Mouse (Mus musculus) Muller cell, postnatal 12 days (primary cell): Measurements from ENCODE around the gene Dync2li1.
A peak's percentile ranks its signal among the peaks of the same experiment; 100 is the strongest.

Experiments
- DNase-seq: peaks from one replicate; pipeline ENCODE4 v3.0.0-alpha.2; 2015; ENCODE audit errors: inconsistent ontology term

The Dync2li1 gene

DNA sequence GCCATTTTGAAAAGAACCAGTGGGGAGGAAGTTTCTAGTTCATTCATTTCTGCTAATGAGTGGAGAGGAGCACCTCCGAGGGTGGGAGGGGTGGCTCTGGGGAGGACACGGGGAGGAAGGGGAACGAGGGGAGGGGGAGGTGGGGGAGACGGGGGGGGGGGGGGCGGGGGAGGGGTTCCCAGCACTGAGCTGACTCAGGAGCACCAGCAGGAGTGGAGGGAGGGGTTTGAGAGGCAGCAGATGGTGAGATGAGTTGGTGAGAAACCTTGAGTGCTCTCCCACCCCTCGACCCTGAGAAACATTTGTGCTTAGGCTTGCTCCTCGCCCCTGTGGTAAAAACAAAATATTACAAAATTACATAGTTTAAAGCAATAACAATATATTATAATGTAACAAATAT lies 19.6 kb downstream of the Dync2li1 start:
- DNase-seq, result no peak

DNA sequence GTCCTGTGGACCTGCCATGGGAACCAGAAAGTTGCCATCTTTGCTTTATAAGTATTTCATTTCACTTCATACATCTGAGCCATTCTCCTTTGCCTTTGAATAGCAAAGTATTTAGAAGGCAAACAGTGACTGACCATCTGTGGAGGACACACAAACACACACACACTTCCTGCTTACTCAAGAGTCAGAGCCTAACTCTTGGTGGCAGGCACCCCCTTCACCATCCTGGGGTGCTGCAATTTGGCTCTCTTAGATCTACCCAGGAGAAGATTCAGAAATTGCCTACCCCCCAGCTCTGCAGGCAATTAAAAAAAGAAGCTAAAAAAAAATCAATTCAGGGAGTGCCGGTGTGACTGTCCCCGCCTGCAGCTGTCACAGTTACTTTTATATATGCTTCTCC lies 20.2 kb downstream of the Dync2li1 start:
- no peak for DNase-seq

DNA sequence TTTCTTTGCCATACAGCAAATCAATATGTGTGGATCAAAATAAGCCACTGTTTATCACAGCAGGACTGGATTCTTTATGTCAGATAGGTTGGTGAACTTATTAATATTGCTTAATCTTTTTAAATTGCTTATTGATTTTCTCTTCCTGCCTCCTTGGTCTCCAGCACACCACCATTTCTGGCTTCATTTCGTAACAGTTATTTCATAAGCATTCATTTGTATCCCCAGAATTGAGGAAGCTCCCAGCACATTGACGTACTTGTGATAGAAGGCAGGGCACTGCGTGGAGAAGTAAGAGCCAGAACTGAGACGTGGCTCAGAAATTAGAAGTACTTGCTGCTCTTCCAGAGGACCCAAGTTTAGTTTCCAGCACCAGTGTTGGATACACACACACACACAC lies 21.3 kb downstream of the Dync2li1 start:
- DNase-seq, result no peak

DNA sequence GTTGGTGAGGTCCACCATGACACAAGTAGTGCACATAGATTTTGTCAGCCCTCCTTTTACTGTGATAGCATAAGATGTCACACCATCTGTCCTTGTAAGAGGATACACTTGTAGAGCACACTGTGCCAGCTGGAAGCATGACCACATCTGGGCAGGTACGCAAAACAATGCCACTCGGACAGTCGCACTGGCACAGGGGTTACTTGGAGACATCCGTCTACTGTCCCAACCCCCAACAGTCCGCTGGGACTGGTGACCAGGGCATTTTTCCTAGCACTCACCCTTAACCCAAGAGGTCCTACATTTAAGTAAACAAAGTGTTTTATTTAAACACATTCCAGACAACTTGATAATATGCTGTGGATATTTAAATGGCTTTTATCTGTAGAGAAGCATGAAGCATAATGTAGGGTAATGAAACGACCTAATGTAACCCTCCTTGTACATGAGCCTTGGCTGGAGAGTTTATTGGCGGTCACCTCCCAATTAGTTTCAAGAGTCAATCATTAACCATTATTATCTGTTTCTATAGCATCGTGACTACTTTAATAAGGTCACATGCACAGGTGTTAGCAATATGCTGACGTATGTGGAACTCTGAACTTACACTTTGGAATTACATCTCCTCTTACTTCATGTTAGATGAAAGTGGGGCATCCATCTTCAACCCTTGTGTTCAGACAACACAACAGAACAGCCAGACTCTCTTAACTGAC lies 24.2 kb downstream of the Dync2li1 start:
- no peak for DNase-seq

DNA sequence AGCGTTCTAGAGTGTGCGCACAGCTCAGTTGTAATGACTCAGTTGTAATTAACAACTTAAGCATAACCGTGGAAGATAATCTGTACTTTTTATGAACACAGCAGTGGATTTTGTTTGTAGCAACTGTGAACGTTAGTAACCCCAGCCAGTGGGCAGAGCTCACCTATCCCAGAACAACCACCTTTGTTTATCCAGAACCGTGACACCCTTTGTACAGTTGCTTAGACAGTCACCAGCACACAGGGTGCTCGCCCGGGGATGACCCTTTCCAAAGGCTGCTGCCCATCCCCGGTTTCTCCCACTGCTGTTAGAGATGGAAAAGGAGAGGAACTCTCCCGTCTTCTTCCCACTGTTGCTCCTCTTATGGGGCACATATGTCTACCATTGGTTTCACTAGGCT lies 27.2 kb downstream of the Dync2li1 start:
- DNase-seq, result no peak

DNA sequence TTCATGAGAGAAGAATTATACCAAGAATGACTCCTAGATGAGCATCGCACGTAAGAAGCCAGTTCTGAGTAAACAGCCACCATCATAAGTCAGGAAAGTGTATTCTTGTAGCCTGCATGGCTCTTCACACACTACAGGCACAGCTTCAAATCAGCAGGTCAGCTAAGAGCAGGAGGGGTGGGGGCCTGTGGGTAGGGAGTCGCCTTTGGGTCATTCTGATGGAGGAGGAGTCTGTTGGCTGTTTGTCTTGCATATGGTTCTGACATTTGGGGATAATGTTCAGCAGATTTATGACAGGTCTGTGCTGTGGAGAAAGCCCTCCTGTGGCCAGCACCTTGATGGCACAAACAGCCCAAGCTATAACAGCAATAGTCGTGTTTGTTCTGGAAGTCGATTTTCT lies 29.9 kb downstream of the Dync2li1 start:
- no peak for DNase-seq

DNA sequence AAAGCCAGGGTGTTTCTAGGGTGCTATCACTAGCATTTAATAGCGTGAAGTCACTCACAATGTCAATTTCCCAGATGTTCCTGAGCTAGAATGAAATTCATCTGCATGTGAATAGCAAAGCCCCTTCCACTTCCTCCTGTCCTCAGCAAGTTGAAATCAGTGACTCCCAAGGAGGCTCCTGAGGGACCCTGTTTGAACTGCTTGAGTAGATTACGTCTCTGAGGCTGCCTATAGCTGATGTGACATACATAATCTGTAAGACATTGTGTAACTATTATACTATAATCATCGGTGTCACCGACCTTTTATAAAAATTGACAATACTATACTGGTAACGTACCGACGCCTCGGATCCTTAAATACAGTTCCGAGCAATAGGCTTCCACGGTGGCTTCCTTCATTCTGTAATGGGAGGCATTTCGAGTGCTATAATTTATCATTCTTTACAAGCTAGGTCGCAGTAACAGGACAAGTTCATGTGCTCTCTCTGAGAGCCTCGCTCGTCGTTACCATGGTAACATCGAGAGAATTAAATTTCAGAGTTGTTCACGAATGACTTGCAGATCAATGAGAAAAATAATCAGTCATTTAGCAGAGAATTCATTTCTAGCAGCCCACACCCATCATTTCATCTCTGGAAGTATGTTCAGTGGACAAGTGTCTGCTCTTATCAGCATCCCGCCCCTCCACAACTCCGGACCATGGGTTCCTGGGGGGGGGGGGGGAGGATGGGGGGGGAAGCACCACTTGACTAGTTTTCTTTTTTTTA lies 30.5 kb downstream of the Dync2li1 start:
- no peak for DNase-seq

DNA sequence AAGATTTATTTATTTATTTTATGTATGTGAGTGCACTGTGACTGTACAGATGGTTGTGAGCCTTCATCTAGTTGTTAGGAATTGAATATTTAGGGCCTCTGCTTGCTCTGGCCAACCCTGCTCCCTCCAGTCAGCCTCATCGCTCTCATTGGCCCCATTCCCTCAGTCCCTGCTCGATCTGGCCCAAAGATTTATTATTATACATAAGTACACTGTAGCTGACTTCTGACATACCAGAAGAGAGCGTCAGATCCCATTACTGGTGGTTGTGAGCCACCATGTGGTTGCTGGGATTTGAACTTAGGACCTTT lies 31.1 kb downstream of the Dync2li1 start:
- DNase-seq, result no peak

DNA sequence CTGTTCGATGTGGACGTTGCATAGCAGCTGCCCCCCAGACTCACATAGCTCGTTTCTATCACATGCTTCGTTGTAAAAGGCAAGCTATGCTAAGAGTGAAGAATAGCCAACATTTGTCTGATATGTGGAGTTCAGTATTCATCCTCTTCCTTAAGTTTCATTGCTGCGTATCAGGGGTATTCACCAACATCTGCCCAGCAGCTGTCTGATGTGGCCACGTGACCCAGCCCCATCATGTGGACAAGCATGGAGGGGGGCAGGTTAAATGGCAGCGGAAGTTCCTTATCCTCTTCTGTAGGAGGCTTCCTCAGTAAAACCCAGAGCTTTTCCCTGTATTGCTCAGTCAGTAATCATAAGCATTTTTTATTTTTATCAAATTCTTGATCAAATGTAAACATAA lies 31.5 kb downstream of the Dync2li1 start:
- DNase-seq, result no peak

DNA sequence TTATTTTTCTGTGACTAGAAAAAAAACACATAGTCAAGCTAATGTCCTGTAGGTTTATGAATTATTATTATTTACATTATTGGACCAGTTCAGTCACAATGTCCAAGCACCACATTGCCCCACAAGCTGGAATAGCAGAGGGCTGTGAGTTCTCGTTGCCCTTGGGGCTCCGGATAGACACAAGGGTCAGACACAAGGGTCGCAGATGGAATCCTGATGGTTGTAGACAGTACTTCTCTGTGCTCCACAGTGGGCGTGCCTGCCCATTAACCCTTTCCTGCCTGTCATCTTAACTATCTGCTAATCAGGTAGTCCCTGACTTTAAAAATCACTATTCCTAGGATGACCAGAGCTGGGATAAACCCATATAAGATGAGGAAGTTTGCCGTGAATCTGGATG lies 31.9 kb downstream of the Dync2li1 start:
- no peak for DNase-seq

DNA sequence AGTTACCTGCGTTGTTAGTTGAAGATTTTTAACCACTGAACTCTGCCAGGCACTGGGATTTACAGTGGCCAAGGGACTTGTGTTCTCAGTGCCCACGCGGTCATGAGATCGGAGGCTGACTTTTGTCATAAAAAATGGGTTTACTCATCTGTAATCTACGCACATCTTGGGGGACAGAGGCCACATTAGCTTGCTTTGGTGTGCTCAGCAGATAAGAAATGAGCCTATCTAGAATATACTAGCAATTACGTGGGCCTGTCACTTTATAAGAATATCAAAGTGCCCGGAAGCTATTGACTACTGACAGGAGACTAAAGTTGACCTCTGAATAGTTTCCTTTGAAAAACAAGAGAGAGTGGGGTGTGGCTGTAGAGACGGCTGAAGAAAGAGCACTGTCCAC lies 32.7 kb downstream of the Dync2li1 start:
- DNase-seq, result no peak

DNA sequence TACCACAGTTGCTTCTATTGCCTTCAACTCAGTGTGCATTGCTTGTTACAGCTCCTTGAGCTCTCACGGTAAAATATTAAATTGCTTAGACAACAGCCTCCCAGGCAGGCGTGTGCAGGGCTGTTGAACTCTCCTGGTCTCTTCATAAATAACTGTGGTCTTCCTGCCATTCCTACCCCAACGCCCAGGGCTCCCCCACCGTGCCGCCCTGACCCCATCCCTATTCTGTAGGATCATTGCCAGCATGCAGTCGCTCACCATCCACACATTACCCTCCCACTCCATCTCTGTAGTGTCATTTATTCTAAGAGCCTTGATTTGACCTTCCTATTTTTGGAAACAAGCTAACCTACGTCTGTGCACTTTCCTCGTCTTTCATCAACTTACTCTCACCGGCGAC lies 38.8 kb downstream of the Dync2li1 start:
- DNase-seq, result no peak

DNA sequence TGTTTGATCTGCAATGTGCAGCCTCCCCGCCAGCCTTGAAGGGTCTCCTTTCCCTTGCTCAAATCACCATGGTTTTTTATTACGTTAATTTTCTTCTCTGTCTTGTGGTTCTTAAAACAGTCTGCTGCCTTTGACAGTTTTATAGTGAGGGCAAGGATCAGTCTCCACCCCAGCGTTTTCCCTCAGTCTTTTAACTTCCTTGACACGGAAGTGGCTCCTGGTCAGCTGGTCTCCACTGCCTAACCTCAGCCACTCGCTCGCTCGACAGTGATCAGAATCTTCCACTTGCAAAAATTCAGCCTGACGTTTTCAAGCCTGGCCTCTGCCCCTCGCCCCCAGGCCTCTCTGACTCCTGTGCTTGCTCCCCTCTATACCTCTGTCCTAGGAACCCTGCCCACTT lies 39.4 kb downstream of the Dync2li1 start:
- DNase-seq, result no peak

DNA sequence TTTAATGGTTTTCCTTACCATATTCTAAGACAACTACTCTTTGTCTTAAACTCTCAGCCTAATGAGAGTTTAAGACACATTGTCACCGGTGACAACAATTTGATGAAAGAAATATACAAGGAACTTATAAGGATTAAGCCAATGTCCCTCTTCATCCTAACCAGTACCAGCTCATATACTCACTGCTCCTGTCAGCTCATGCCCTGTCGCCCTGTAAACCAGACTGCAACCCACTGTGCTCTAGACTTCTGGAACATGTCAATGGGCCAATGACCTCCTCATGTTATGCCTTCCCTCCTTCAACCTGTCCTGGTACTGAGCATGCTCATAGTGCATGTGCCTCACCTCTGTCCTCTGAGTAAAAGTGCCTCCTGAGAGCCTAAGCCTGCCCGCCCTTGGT lies 41.6 kb downstream of the Dync2li1 start:
- DNase-seq, result no peak

DNA sequence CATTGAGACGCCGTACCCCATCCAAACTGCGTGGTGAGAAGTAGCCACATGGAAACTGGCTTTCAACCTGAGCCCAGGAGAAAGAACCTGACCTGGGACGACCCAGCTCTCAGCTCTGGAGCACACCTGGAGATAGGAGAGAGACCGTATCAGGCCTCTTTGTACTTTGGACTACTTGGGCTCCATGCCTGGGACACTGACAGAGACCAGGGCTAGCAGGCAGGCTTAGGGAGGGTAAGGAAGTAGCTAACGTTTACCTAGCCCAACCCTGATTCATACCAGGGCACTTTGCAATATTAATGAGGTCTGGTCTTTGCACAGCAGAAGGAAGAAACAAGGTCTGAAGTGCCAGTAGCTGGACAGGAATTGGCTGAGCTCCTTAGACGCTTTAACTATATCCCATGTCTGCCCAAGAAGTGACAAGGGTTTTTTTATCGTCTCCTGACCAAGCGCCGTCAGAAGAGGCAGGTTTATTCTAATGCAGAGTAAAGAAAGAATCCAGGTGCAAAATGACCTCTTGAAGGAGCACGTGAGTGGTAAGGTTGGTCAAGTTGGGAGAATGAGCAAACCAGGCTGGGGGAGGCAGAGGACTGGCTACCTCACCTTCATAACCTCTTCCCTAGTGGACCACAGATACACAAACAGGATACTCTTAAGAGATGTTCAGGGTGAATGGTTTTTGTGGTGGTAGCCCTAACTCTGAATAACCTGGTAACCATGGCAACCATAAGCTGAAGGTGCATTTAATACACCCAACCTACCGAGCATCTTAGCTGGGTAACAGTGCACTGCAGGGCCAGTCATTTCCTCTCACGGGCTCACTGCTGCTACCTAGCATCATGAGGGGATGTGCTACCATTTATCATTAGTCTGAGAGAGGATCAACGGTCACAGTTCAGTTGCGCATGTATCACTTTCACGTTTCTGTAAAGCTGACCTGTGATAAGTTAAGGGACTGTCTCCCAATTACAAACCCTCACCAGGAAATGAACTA lies 46.4 kb downstream of the Dync2li1 start:
- DNase-seq, result no peak

DNA sequence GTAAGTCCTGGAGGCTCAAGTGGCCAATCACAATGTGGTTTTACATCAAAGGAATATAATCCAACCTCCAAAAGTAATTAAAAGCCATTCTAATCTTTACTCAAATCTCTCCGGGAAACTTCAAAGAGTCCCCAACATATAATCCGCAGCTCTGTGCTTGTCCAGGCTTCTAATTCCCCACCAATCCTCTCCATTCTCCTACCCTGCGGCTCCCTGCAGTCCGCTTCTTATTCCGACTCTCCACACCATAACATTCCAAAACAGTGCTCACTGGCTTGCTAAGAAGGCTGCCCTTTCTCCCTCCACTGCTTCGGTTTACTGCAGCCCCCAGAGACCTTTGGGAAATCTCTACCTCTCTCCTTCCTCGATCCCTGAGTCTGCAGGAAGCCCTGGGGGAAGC lies 47.8 kb downstream of the Dync2li1 start:
- no peak for DNase-seq

DNA sequence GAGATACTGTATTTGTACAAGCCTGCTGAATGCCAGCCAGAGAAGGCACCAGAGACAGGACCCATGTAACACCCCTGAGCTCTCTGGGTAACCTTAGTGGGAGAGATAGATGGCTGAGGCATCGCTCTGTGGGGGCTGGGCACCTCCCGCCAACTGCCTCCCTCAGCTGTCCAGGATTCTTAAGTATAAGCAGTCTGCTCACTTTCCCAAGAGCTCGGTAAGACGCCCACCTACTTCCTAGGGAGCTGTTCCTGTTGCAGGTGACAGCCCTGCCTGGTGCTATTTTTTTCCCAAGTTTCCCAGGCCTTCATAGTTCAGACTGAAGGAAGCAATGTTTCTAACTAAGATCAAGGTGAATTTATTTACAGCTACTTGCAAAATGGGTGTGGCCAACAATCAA lies 48.9 kb downstream of the Dync2li1 start:
- DNase-seq, result no peak

DNA sequence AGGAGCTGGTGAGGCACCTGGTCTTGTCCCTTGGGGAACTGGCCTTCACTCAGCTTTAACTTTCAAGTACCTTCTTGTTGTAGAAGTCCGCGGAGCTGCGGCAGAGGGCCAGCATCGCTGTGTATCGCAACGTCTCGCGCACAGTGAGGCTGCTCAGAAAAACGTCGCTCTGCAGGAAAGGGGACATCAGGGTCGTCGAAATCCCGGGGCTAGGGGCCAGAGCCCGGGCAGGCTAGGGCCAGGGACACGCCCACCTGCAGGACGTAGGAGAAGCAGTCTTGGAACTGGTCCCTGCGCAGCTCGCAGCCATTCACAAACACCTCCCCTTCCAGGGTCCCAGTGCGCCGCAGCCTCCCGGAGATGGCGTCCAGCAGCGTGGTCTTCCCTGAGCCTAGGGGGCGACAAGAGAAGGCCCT lies 49.7 kb downstream of the Dync2li1 start, which contains the start of gene Abcg8:
TSS of gene Abcg8 (plus strand) at position 352 of the 416 bp plus-strand sequence.
- DNase-seq, result peak; percentile 29

DNA sequence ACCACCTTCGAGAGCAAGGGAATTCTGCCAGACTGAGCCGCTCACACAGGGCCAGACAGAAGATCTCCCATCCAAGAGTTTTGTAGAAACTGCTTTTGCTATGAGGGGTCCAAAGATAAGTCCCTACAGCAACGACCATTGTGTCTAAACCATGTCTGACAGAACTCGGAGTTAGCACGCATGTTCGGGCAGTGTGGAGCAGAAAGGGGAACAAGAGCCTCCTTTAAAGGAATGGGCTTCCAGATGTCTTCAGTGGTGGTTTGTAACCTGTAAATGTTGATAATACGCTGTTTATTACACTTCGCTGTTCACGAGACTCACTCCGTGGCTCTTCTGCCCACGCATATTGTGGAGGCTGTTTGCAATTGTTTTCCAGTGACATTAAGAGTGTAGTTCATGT lies 51.3 kb downstream of the Dync2li1 start:
- DNase-seq, result no peak

DNA sequence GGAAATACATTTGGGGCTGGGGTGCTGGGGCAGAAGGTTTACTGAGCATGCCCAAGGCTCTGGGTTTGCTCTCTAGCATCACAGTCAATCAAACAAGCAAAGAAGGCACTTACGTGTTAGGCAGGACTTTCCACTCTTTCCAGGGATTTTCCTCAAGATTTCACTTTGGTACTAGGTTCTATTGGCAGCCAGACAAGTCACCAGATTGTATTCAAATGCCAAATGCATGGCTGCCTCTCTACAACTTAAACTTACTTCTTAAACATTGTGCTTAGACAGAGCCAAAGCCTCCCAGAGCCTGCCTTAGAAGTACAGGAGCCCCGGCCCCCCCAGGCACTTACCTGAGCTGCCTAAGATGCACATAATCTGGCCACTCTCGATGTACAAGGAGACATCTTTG lies 55.4 kb downstream of the Dync2li1 start:
- no peak for DNase-seq

DNA sequence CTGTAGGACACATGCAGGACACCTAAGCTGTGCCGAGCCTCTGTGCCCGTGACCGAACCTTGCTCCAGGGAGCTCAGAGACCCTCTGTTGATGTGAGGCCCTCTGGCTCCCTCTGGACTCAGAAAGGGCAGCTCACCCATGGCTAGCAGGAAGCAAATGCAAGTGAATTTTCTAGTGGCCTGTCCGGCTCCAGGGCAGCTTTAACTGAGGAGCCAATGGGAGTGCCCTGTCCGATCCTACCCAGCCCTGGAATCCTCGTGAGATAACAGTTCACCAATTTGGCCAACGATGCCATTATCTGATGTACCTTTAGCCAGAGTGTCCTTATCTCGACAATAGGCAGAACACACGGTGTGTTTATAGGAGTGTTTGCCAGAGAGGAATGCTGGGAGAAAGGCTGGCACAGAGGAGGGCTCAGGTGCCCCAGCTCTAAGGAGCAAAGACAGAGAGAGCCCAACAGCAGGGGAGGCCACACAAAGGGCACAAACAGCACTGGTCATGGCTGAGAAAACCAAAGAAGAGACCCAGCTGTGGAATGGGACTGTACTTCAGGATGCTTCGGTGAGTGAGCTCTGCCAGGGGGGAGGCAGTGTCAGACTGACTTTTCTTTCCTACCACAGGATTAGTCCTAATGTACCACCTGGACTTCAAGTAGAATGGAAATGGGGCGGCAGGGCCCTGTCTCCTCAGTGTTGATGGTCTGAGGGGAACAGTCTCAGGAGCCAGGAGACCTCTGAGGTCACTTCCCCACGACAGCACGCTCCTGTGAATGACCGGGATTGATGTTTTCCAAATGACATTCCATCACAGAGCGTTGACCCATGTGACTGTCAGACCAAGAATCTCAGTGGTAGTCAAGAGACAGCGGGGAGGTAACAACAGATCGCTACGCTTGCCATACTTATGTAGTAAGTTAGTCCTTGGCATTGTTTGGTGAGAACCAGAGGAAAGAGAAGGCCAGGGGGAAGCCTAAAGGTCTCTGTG lies 56.7 kb downstream of the Dync2li1 start, which contains the start of gene Abcg5:
TSS of gene Abcg5 (minus strand) at position 278 of the 984 bp plus-strand sequence.
- DNase-seq, result no peak
